Mouse (Mus musculus): ENCODE data around the gene Slc38a3.

Gene Slc38a3

GRCm38 (mm10) chr9:107669480-107669945 lies at the start of gene Slc38a3:
Gene Slc38a3, minus strand, starts transcription at chr9:107669530.
- DNase-seq (ENCODE audit: low spot score in 2 of 2), result no peak

GRCm38 (mm10) chr9:107716951-107717350 lies 47.6 kb upstream of the Slc38a3 start:
- DNase-seq (ENCODE audit: low spot score in 2 of 2), result no peak

- no peak for DNase-seq (ENCODE audit: low spot score in 2 of 2)
Measured at GRCm38 (mm10) chr9:107715632-107716031, 46.3 kb upstream of the Slc38a3 start.

- DNase-seq (ENCODE audit: low spot score in 2 of 2), result peak in 1 of 2 experiments; percentile 66
Measured at GRCm38 (mm10) chr9:107714221-107714952, 45.1 kb upstream of the Slc38a3 start.

- peak in 1 of 2 experiments; percentile 57 for DNase-seq (ENCODE audit: low spot score in 2 of 2)
Measured at GRCm38 (mm10) chr9:107709697-107710483, 40.6 kb upstream of the Slc38a3 start, which contains the start of gene Sema3f. Gene Sema3f, minus strand, starts transcription at chr9:107710475.

GRCm38 (mm10) chr9:107709096-107709696 lies 39.9 kb upstream of the Slc38a3 start:
- no peak for DNase-seq (ENCODE audit: low spot score in 2 of 2)

GRCm38 (mm10) chr9:107708439-107709095 lies 39.2 kb upstream of the Slc38a3 start:
- DNase-seq (ENCODE audit: low spot score in 2 of 2), result no peak

- no peak for DNase-seq (ENCODE audit: low spot score in 2 of 2)
Measured at GRCm38 (mm10) chr9:107707701-107708438, 38.5 kb upstream of the Slc38a3 start.

GRCm38 (mm10) chr9:107706781-107707211 lies 37.5 kb upstream of the Slc38a3 start:
- no peak for DNase-seq (ENCODE audit: low spot score in 2 of 2)

- no peak for DNase-seq (ENCODE audit: low spot score in 2 of 2)
Measured at GRCm38 (mm10) chr9:107703337-107704122, 34.2 kb upstream of the Slc38a3 start.

- no peak for DNase-seq (ENCODE audit: low spot score in 2 of 2)
Measured at GRCm38 (mm10) chr9:107702606-107703185, 33.4 kb upstream of the Slc38a3 start.

GRCm38 (mm10) chr9:107701594-107701993 lies 32.3 kb upstream of the Slc38a3 start:
- DNase-seq (ENCODE audit: low spot score in 2 of 2), result peak; percentile 79 to 89

GRCm38 (mm10) chr9:107700114-107700571 lies 30.8 kb upstream of the Slc38a3 start:
- DNase-seq (ENCODE audit: low spot score in 2 of 2), result no peak

GRCm38 (mm10) chr9:107699376-107699980 lies 30.1 kb upstream of the Slc38a3 start:
- DNase-seq (ENCODE audit: low spot score in 2 of 2), result no peak

GRCm38 (mm10) chr9:107698611-107699190 lies 29.4 kb upstream of the Slc38a3 start:
- no peak for DNase-seq (ENCODE audit: low spot score in 2 of 2)

- no peak for DNase-seq (ENCODE audit: low spot score in 2 of 2)
Measured at GRCm38 (mm10) chr9:107697811-107698521, 28.6 kb upstream of the Slc38a3 start.

GRCm38 (mm10) chr9:107696845-107697610 lies 27.7 kb upstream of the Slc38a3 start:
- no peak for DNase-seq (ENCODE audit: low spot score in 2 of 2)

All from cerebellum, postnatal 4 days (tissue).